Mouse (Mus musculus) adrenal gland, postnatal 36 days (tissue): ENCODE results near the gene Irf4. TPM values are rescaled to one million over a fixed set of nuclear protein-coding genes. Genes with fewer than 3 reads are reported as not detected.
A peak's percentile ranks its signal among the peaks of the same experiment; 100 is the strongest.

ENCODE experiments used
- DNase-seq, 2 experiments: peaks; one replicate each; pipeline ENCODE4 v3.0.0; 2021; ENCODE audit warnings: mixed read lengths in 1 of 2
- long read RNA-seq, 2 experiments: library from polyadenylated mRNA; stranded (forward); transcript quantifications; one replicate each; pipeline ENCODE4 v2.0.0; 2021; ENCODE audit warnings: borderline sequencing depth in 2 of 2
- total RNA-seq, 2 experiments: library from RNA; stranded (reverse); gene quantifications; 2 replicates each; pipeline ENCODE4 v1.2.3; 2021

The Irf4 gene
- 10 to 100 TPM; 29.3 to 38.8 TPM for total RNA-seq
- long read RNA-seq, experiment 1: 0 reads
- long read RNA-seq, experiment 2, partial matches to known transcripts: 1 of 2 reads
- long read RNA-seq, experiment 2, other reads (novel, unspliced or antisense): 1 of 2 reads

- DNase-seq: peak; percentile 73 to 83
Measured at GRCm38 (mm10) chr13:30749021-30749556, at the start of gene Irf4. Irf4 (plus strand) TSS chr13:30749226.

- DNase-seq: no peak
Measured at GRCm38 (mm10) chr13:30702695-30703094, 46.3 kb upstream of the Irf4 start.

GRCm38 (mm10) chr13:30704246-30705095 lies 44.6 kb upstream of the Irf4 start:
- DNase-seq: no peak

GRCm38 (mm10) chr13:30711066-30711465 lies 38.0 kb upstream of the Irf4 start:
- no peak for DNase-seq

GRCm38 (mm10) chr13:30711711-30712110 lies 37.3 kb upstream of the Irf4 start:
- DNase-seq: no peak

GRCm38 (mm10) chr13:30712280-30712679 lies 36.7 kb upstream of the Irf4 start:
- no peak for DNase-seq

- no peak for DNase-seq
Measured at GRCm38 (mm10) chr13:30713621-30714020, 35.4 kb upstream of the Irf4 start.

- no peak for DNase-seq
Measured at GRCm38 (mm10) chr13:30714552-30714951, 34.5 kb upstream of the Irf4 start.

- DNase-seq: no peak
Measured at GRCm38 (mm10) chr13:30715060-30715459, 34.0 kb upstream of the Irf4 start.

- no peak for DNase-seq
Measured at GRCm38 (mm10) chr13:30715573-30715972, 33.5 kb upstream of the Irf4 start.

GRCm38 (mm10) chr13:30716611-30717010 lies 32.4 kb upstream of the Irf4 start:
- no peak for DNase-seq

GRCm38 (mm10) chr13:30722601-30723000 lies 26.4 kb upstream of the Irf4 start:
- no peak for DNase-seq

GRCm38 (mm10) chr13:30723258-30723657 lies 25.8 kb upstream of the Irf4 start:
- no peak for DNase-seq

- no peak for DNase-seq
Measured at GRCm38 (mm10) chr13:30723858-30724257, 25.2 kb upstream of the Irf4 start.

GRCm38 (mm10) chr13:30724691-30725271 lies 24.2 kb upstream of the Irf4 start:
- DNase-seq: peak; percentile 32 to 66

- no peak for DNase-seq
Measured at GRCm38 (mm10) chr13:30726879-30727278, 22.1 kb upstream of the Irf4 start.

GRCm38 (mm10) chr13:30728155-30728554 lies 20.9 kb upstream of the Irf4 start:
- no peak for DNase-seq

GRCm38 (mm10) chr13:30729245-30729644 lies 19.8 kb upstream of the Irf4 start:
- DNase-seq: peak; percentile 29 to 56

GRCm38 (mm10) chr13:30730104-30730793 lies 18.8 kb upstream of the Irf4 start:
- DNase-seq: peak; percentile 36 to 53

GRCm38 (mm10) chr13:30732709-30733445 lies 16.1 kb upstream of the Irf4 start:
- DNase-seq: no peak

- DNase-seq: no peak
Measured at GRCm38 (mm10) chr13:30736721-30737120, 12.3 kb upstream of the Irf4 start.

GRCm38 (mm10) chr13:30737257-30737656 lies 11.8 kb upstream of the Irf4 start:
- no peak for DNase-seq
